Mouse (Mus musculus) gastrocnemius, postnatal 10 days (tissue): Measurements from ENCODE around the gene Ttbk1. TPM values are rescaled to one million over a fixed set of nuclear protein-coding genes. Genes with fewer than 3 reads are reported as not detected.
A peak's percentile ranks its signal among the peaks of the same experiment; 100 is the strongest.
"Not testable (repeated sequence)": the region's sequence is repeated elsewhere in the genome, so short reads cannot be mapped to it uniquely, and the experiment has no call there.

Experiments
- DNase-seq: peaks from one replicate; pipeline ENCODE4 v3.0.0; 2021; ENCODE audit warnings: mixed read lengths
- long read RNA-seq, 2 experiments: library from polyadenylated mRNA; stranded (forward); transcript quantifications; one replicate each; pipeline ENCODE4 v2.0.0; 2021
- total RNA-seq, 2 experiments: library from RNA; stranded (reverse); gene quantifications; 2 replicates each; pipeline ENCODE4 v1.2.3; 2021

The Ttbk1 gene
- total RNA-seq: 1 to 10 TPM; 3.9 to 4.5 TPM
- long read RNA-seq, experiment 1, partial matches to known transcripts: 1 of 2 reads
- long read RNA-seq, experiment 1, other reads (novel, unspliced or antisense): 1 of 2 reads
- long read RNA-seq, experiment 2, partial matches to known transcripts: 3 of 7 reads
- long read RNA-seq, experiment 2, other reads (novel, unspliced or antisense): 4 of 7 reads

DNA sequence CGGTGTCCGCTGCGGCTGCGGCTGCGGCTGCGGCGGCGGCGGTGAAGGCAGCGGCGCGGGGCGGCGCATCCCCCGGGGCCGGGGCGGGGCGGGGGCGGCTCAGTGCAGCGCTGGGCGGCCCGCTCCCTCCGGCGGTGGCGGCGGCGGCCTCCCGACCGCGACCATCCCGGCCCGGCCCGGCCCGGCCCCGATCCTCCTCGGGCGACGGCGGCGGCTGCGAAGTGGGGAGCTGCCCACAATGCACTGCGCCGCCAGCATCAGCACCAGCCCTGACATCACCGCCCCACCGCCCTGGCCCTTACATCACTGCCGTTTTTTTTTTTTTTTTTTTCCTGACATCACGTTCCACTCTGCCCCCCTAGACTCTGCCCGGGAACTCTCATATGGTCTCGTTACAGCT is at the start of gene Ttbk1:
Gene Ttbk1, minus strand, starts transcription at position 245 of the 400 bp plus-strand sequence.
- DNase-seq: no peak

DNA sequence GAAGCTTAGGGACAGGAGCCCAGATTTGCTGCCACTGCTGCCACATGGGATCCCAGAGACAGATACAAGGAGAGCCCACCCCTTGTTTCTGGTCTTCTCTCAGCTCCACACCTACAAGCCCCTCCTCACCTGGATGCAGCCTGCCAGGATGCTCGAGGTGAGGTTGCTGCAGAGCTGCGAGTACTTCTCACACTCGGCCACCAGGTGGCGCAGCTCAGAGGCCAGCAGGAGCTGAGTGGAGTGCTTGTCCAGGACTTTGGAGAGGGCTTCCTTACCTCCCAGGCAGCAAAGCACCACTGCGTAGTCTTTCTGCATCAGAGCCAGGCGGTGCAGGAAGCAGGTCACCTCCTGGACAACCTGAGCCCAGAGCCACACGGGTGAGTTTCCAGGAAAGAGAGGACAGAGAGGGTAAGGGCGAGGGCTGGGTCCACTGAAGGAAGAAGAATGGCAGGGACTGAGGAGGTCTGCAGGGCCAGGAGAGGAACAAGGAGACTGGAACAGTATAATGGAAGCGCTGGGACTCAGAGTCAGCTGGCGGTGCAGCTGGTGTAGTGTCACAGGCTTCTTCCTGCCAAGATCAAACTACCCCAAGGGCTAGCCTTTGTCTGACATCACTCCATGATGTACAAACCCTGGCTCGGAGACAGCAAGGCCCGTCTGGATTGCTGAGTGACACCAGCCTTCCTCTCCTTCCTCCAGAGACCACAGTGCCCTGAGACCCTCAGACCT is 38.3 kb upstream of the Ttbk1 start:
- DNase-seq: peak; percentile 86

DNA sequence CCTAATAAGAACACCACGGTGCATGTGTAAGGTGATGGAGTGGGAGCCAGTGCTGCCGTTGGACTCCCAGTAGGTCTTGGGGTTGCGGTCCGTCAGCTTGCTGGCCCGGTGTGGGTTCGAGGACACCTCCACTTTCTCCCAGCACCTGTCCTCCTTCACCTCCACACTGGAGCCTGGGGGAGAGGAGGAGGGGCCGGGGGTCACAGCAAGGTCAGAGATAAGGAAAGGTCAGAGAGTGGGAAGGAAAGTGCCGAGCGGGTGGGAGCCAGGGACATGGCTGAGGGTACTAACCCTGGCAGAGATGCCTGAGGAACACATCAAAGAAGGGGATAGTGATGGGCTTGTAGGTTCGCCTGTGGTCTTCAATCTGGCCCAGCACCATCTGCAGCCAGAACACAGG is 37.6 kb upstream of the Ttbk1 start:
- DNase-seq: no peak

- no peak for DNase-seq
Observed at GRCm38 (mm10) chr17:46521963-46522668, 34.6 kb upstream of the Ttbk1 start.

GRCm38 (mm10) chr17:46521174-46521573 is 33.7 kb upstream of the Ttbk1 start:
- DNase-seq: no peak

DNA sequence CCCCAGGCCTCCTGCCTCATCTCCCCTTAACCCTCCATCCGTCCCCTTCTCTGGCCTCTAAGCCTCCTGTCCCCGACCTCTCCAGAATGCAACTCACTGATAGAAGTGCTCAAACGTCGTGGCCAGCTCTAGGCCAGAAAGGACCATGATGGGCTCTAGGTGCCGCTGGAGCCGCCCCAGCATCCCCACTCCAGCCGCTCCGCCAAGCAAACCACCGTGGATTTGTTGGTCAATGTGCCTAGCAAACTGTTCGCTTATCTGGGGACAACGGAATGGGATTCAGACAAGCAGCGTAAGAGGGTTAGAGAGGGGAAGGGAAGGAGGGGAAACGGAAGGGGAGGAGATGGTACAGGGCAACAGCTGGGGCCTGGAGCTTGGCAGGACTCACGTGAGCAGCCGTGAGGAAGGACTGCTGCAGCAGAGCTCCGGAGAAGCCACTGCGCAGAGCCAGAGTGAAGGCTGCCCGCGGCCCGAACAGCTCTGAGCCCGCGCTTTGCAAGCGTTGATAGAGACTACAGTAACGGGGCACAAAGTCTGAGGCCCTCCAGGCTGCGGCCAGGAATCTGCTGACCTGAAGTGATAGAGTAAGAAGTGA is 33.0 kb upstream of the Ttbk1 start:
- no peak for DNase-seq

- no peak for DNase-seq
Observed at GRCm38 (mm10) chr17:46519971-46520370, 32.5 kb upstream of the Ttbk1 start.

DNA sequence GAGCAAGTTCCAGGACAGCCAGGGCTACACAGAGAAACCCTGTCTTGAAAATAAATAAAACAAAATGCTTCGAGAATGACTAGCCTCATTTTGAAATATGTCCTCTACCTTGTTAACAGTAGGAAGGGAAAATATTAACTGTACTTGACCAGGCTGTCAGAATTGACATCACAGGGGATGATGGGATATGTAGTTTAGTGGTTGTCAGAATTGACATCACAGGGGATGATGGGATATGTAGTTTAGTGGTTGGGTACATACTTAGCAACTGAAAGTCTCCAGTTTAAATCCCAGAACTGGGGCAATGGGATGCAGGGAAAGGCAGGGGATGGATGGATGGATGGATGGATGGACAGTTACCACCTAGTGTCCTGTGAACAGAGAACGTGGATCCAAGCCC is 25.9 kb upstream of the Ttbk1 start:
- DNase-seq: no peak

- no peak for DNase-seq
Observed at GRCm38 (mm10) chr17:46511059-46511710, 23.7 kb upstream of the Ttbk1 start.

GRCm38 (mm10) chr17:46505617-46506016 is 18.1 kb upstream of the Ttbk1 start:
- no peak for DNase-seq

GRCm38 (mm10) chr17:46503847-46504638 is 16.6 kb upstream of the Ttbk1 start:
- no peak for DNase-seq

DNA sequence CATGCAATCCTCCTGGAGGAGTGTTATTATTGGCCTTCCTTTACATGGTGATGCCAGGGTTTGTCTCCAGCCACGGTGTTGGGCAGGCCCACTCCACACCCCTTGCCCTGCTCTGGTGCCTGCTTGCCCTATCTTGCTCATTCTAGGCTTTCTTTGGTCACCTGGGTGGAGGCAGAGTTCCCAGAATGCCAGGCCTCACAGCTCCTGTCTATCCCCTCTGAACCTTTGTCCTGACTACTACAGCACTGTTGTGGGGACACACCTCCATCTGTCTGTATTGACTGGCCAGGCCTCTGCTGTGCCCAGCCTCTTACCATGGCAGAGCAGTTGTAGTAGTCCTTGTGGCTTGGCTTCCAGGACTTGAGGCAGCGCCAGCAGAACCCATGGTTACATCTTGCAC is 15.3 kb upstream of the Ttbk1 start:
- DNase-seq: no peak

GRCm38 (mm10) chr17:46497956-46498355 is 10.5 kb upstream of the Ttbk1 start:
- DNase-seq: no peak

- DNase-seq: peak; percentile 63
Observed at GRCm38 (mm10) chr17:46496623-46497434, 9.4 kb upstream of the Ttbk1 start, which contains the start of gene Dnph1. Dnph1 (plus strand) TSS chr17:46496711.

GRCm38 (mm10) chr17:46496081-46496480 is 8.6 kb upstream of the Ttbk1 start:
- DNase-seq: not testable (repeated sequence)

- no peak for DNase-seq
Observed at GRCm38 (mm10) chr17:46495486-46495885, 8.0 kb upstream of the Ttbk1 start.

DNA sequence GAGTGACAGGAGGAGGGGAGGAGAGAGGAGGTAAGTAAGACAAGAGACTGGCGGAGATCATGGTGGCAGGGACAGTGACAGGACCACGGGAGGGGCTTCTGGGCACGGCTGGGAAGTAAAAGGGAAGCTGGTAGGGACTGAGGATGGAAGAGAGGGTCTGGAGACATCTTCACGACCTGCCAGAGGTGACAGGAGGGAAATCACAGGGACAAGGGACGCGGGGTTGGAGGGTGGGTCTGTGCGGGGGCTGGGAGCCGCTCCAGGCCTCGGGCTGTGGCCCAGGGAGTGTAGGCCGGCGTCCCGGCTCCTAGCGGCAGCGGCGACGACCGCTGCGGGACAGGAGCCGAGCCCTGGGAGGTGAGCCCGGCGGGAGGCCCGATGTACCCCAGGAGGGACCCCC is 480 bp downstream of the Ttbk1 start:
- no peak for DNase-seq

- no peak for DNase-seq
Observed at GRCm38 (mm10) chr17:46484461-46484875, 3.0 kb downstream of the Ttbk1 start.

DNA sequence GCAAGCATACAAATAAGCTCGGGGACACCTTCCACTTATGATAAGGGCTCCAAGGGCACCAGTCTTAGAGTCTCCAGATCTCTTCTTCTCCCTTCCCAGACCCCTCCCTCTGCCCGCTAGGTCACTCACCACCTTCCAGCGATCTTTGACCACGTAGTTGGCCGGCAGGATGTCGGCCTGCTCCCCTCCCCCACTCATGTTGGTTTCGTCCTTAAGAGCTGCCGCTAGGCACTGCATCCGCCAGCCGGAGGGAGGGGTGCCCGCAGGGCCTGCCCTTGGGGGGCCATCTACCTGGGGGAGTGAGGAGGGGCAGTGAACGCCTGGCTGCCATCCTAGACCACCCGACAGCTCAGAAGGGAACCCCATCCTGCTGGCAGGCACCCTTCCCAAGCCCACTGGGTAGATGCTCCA is 3.4 kb downstream of the Ttbk1 start:
- DNase-seq: no peak

- DNase-seq: no peak
Observed at GRCm38 (mm10) chr17:46483561-46484001, 3.9 kb downstream of the Ttbk1 start.

DNA sequence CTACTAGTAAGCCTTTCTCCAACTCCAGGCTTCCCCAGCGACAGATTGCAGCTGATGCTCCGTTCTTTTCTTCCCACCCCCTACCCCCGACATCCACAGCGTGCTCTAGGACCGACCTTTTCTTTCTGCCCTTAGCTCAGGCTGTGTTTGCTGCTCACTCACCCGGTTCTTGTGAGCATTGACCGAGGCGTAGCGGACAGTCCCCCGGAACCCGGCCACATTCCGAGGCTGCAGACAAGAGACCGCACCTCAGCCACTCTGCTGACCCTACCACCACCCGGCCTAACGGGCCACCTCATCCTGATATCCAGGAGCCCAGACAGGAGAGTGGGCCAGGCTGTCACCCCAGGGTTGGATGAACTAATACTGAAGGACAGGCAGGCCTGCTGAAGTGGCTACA is 10.2 kb downstream of the Ttbk1 start:
- DNase-seq: no peak
